Mouse (Mus musculus): ENCODE results near the gene Washc1. TPM values are rescaled to one million over a fixed set of nuclear protein-coding genes. Genes with fewer than 3 reads are reported as not detected.
A peak's percentile ranks its signal among the peaks of the same experiment; 100 is the strongest.
"Not testable (repeated sequence)": the region's sequence is repeated elsewhere in the genome, so short reads cannot be mapped to it uniquely, and the experiment has no call there.

The Washc1 gene
- 37.3 and 41.5 TPM in 2 replicates for polyA plus RNA-seq (2014; fragmentation: Nextera tagmentation; extraction: Ambion mirVana)

GRCm38 (mm10) chr17:66111402-66111959 lies at the start of gene Washc1:
Gene Washc1, plus strand, starts transcription at chr17:66111545.
- Histone ChIP-seq H3K4me2 (ENCODE audit: low read depth, low read length) (peak within 1 kb of the TSS; percentile 68), H3K36me3 (ENCODE audit: control insufficient read depth, insufficient read depth, low read length) (peaks cover 23% of the 10 kb centered on the region), H3K27ac (ENCODE audit: low read depth, low read length) (no peak within 1 kb of the TSS), H3K9ac (replicated peaks; ENCODE audit: low read depth, low read length) (peak within 1 kb of the TSS; percentile 64), H3K9me3 (ENCODE audit: control insufficient read depth, low read length) (no peaks in the 10 kb centered on the region), H3K27me3 (ENCODE audit: control insufficient read depth, insufficient read depth, low read length) (no peaks in the 10 kb centered on the region), H3K4me3 (ENCODE audit: low read depth, low read length) (peak within 1 kb of the TSS; percentile 57), H3K4me1 (ENCODE audit: control insufficient read depth, insufficient read depth, low read length) (peaks cover 7% of the 10 kb centered on the region)
- peak; percentile 97 for ATAC-seq (ENCODE audit: low read depth)
- under 1% methylated on average over 41 of the region's 41 CpGs for WGBS

DNA sequence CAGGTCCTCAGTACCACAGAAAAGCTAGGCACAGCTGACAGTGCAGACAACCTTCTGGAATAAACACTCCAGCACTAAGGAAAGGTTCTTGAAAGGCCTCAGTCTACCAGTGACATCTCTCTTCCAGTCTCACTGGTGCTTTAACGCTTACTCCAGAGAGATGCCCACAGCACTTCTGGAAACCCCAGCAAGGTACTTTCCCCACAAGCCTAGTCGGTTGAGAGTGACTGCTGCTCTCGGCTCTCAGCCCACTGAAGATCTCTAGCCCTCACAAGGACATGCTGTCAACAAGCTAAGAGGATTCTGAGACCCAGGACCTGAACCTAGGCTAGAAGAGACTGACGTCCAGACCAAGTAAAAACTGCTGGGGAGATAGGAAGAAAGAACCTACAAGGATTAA lies 46.2 kb upstream of the Washc1 start:
- no peaks in the 10 kb centered on the region for H3K27me3 ChIP-seq (ENCODE audit: control insufficient read depth, insufficient read depth, low read length)
- no peak for ATAC-seq (ENCODE audit: low read depth)

GRCm38 (mm10) chr17:66069036-66069435 lies 42.3 kb upstream of the Washc1 start:
- WGBS = 94% methylated on average over 2 of the region's 2 CpGs
- not testable (repeated sequence) for H3K9ac ChIP-seq (replicated peaks; ENCODE audit: low read depth, low read length); H3K4me2 ChIP-seq (ENCODE audit: low read depth, low read length); ATAC-seq (ENCODE audit: low read depth); H3K27me3 ChIP-seq (ENCODE audit: control insufficient read depth, insufficient read depth, low read length); H3K4me1 ChIP-seq (ENCODE audit: control insufficient read depth, insufficient read depth, low read length); H3K9me3 ChIP-seq (ENCODE audit: control insufficient read depth, low read length); H3K4me3 ChIP-seq (ENCODE audit: low read depth, low read length); H3K36me3 ChIP-seq (ENCODE audit: control insufficient read depth, insufficient read depth, low read length); H3K27ac ChIP-seq (ENCODE audit: low read depth, low read length)

More for the DNA sequence above, 46.2 kb upstream of the Washc1 start:
- Histone ChIP-seq H3K4me2 (ENCODE audit: low read depth, low read length) (no peak overlapping the region), H3K27ac (ENCODE audit: low read depth, low read length) (no peak overlapping the region), H3K36me3 (ENCODE audit: control insufficient read depth, insufficient read depth, low read length) (no peaks in the 10 kb centered on the region), H3K9ac (replicated peaks; ENCODE audit: low read depth, low read length) (no peak overlapping the region), H3K4me3 (ENCODE audit: low read depth, low read length) (no peak overlapping the region), H3K4me1 (ENCODE audit: control insufficient read depth, insufficient read depth, low read length) (no peaks in the 10 kb centered on the region), H3K9me3 (ENCODE audit: control insufficient read depth, low read length) (no peaks in the 10 kb centered on the region)
- 93% methylated on average over 4 of the region's 4 CpGs for WGBS

GRCm38 (mm10) chr17:66073971-66074370 lies 37.4 kb upstream of the Washc1 start:
- H3K36me3 ChIP-seq (ENCODE audit: control insufficient read depth, insufficient read depth, low read length) = 0 out of 2 replicates have a peak, but pooled peaks cover 3% of the 10 kb centered on the region
- no peak for ATAC-seq (ENCODE audit: low read depth)
- no peaks in the 10 kb centered on the region for H3K27me3 ChIP-seq (ENCODE audit: control insufficient read depth, insufficient read depth, low read length)
- H3K4me3 ChIP-seq (ENCODE audit: low read depth, low read length) = no peak overlapping the region
- no peak overlapping the region for H3K9ac ChIP-seq (replicated peaks; ENCODE audit: low read depth, low read length)
- no peak overlapping the region for H3K4me2 ChIP-seq (ENCODE audit: low read depth, low read length)
- peaks cover 12% of the 10 kb centered on the region for H3K4me1 ChIP-seq (ENCODE audit: control insufficient read depth, insufficient read depth, low read length)
- WGBS = 89% methylated on average over 7 of the region's 7 CpGs
- no peaks in the 10 kb centered on the region for H3K9me3 ChIP-seq (ENCODE audit: control insufficient read depth, low read length)
- H3K27ac ChIP-seq (ENCODE audit: low read depth, low read length) = no peak overlapping the region

DNA sequence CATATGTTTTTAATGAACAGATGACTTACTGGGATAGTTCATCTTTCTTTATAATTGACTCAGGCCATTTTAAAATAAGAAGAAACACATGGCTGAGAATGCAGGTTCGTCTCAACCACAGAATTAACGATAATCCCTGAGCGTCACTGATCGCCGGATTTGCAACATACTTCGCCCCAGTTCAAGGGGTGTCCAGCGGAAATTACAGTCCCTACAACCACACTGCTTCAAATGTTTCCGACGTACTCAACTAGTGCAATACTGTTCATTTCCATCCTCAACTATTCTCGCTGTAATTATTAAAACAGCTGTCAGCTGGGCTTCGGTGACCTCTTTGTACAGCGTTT lies 35.5 kb upstream of the Washc1 start:
- H3K4me1 ChIP-seq (ENCODE audit: control insufficient read depth, insufficient read depth, low read length) = peaks cover 12% of the 10 kb centered on the region
- H3K4me2 ChIP-seq (ENCODE audit: low read depth, low read length) = peak overlapping the region; percentile 78
- peak overlapping the region; percentile 93 for H3K27ac ChIP-seq (ENCODE audit: low read depth, low read length)
- peak overlapping the region; percentile 87 for H3K4me3 ChIP-seq (ENCODE audit: low read depth, low read length)
- H3K9me3 ChIP-seq (ENCODE audit: control insufficient read depth, low read length) = no peaks in the 10 kb centered on the region
- H3K36me3 ChIP-seq (ENCODE audit: control insufficient read depth, insufficient read depth, low read length) = peaks cover 19% of the 10 kb centered on the region
- 4% methylated on average over 12 of the region's 12 CpGs for WGBS
- ATAC-seq (ENCODE audit: low read depth) = no peak
- H3K9ac ChIP-seq (replicated peaks; ENCODE audit: low read depth, low read length) = peak overlapping the region; percentile 86
- H3K27me3 ChIP-seq (ENCODE audit: control insufficient read depth, insufficient read depth, low read length) = no peaks in the 10 kb centered on the region

GRCm38 (mm10) chr17:66076174-66076927 lies 35.0 kb upstream of the Washc1 start:
- under 1% methylated on average over 73 of the region's 95 CpGs for WGBS
- H3K9ac ChIP-seq (replicated peaks; ENCODE audit: low read depth, low read length) = peak overlapping the region; percentile 86
- peak overlapping the region; percentile 87 for H3K4me3 ChIP-seq (ENCODE audit: low read depth, low read length)
- ATAC-seq (ENCODE audit: low read depth) = peak; percentile 85
- no peaks in the 10 kb centered on the region for H3K9me3 ChIP-seq (ENCODE audit: control insufficient read depth, low read length)
- H3K4me1 ChIP-seq (ENCODE audit: control insufficient read depth, insufficient read depth, low read length) = peaks cover 12% of the 10 kb centered on the region
- H3K4me2 ChIP-seq (ENCODE audit: low read depth, low read length) = peak overlapping the region; percentile 78
- no peaks in the 10 kb centered on the region for H3K27me3 ChIP-seq (ENCODE audit: control insufficient read depth, insufficient read depth, low read length)
- peaks cover 24% of the 10 kb centered on the region for H3K36me3 ChIP-seq (ENCODE audit: control insufficient read depth, insufficient read depth, low read length)
- H3K27ac ChIP-seq (ENCODE audit: low read depth, low read length) = peak overlapping the region; percentile 93

GRCm38 (mm10) chr17:66076934-66077333 lies 34.4 kb upstream of the Washc1 start, which contains the start of gene Ankrd12:
Gene Ankrd12, minus strand, starts transcription at chr17:66077089.
- peak; percentile 98 for ATAC-seq (ENCODE audit: low read depth)

GRCm38 (mm10) chr17:66077437-66077850 lies 33.9 kb upstream of the Washc1 start:
- H3K4me3 ChIP-seq (ENCODE audit: low read depth, low read length) = peak overlapping the region; percentile 87
- peaks cover 25% of the 10 kb centered on the region for H3K36me3 ChIP-seq (ENCODE audit: control insufficient read depth, insufficient read depth, low read length)
- WGBS = 0% methylated on average over 23 of the region's 23 CpGs
- H3K27ac ChIP-seq (ENCODE audit: low read depth, low read length) = peak overlapping the region; percentile 83
- peak; percentile 79 for ATAC-seq (ENCODE audit: low read depth)
- no peaks in the 10 kb centered on the region for H3K9me3 ChIP-seq (ENCODE audit: control insufficient read depth, low read length)
- H3K27me3 ChIP-seq (ENCODE audit: control insufficient read depth, insufficient read depth, low read length) = no peaks in the 10 kb centered on the region
- H3K4me1 ChIP-seq (ENCODE audit: control insufficient read depth, insufficient read depth, low read length) = peaks cover 12% of the 10 kb centered on the region
- H3K4me2 ChIP-seq (ENCODE audit: low read depth, low read length) = peak overlapping the region; percentile 78
- peak overlapping the region; percentile 86 for H3K9ac ChIP-seq (replicated peaks; ENCODE audit: low read depth, low read length)

More at GRCm38 (mm10) chr17:66076934-66077333, 34.4 kb upstream of the Washc1 start, which contains the start of gene Ankrd12:
- Histone ChIP-seq H3K36me3 (ENCODE audit: control insufficient read depth, insufficient read depth, low read length) (peaks cover 25% of the 10 kb centered on the region), H3K4me2 (ENCODE audit: low read depth, low read length) (peak within 1 kb of the TSS; percentile 78), H3K9me3 (ENCODE audit: control insufficient read depth, low read length) (no peaks in the 10 kb centered on the region), H3K4me3 (ENCODE audit: low read depth, low read length) (peak within 1 kb of the TSS; percentile 87), H3K4me1 (ENCODE audit: control insufficient read depth, insufficient read depth, low read length) (peaks cover 12% of the 10 kb centered on the region), H3K27ac (ENCODE audit: low read depth, low read length) (peak within 1 kb of the TSS; percentile 93), H3K9ac (replicated peaks; ENCODE audit: low read depth, low read length) (peak within 1 kb of the TSS; percentile 86), H3K27me3 (ENCODE audit: control insufficient read depth, insufficient read depth, low read length) (no peaks in the 10 kb centered on the region)
- WGBS = under 1% methylated on average over 47 of the region's 53 CpGs

DNA sequence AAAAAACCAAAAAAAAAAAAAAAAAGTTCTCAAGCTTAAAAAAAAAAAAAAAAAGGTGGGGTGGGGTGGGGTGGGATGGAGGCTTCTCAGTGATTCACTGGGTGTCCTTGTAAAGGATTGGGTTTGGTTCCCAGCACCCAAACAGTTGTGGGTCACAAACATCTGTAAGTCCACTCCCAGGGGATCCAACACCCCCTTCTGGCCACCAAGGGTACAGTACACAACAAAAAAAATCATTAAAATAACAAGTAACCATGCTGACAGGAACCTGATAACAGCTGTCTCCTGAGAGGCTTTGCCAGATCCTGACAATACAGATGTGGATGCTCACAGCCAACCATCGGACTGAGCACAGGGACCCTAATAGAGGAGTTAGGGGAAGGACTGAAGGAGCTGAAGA lies 26.9 kb upstream of the Washc1 start:
- no peak for ATAC-seq (ENCODE audit: low read depth)
- peaks cover 29% of the 10 kb centered on the region for H3K36me3 ChIP-seq (ENCODE audit: control insufficient read depth, insufficient read depth, low read length)
- no peaks in the 10 kb centered on the region for H3K4me1 ChIP-seq (ENCODE audit: control insufficient read depth, insufficient read depth, low read length)

More for the DNA sequence above, 26.9 kb upstream of the Washc1 start:
- Histone ChIP-seq H3K9me3 (ENCODE audit: control insufficient read depth, low read length) (no peaks in the 10 kb centered on the region), H3K9ac (replicated peaks; ENCODE audit: low read depth, low read length) (no peak overlapping the region), H3K4me3 (ENCODE audit: low read depth, low read length) (no peak overlapping the region), H3K27ac (ENCODE audit: low read depth, low read length) (no peak overlapping the region), H3K27me3 (ENCODE audit: control insufficient read depth, insufficient read depth, low read length) (no peaks in the 10 kb centered on the region), H3K4me2 (ENCODE audit: low read depth, low read length) (no peak overlapping the region)
- 96% methylated on average over 1 of the region's 1 CpGs for WGBS
